ENCODE assay signal across 17 mouse cellular contexts in the genomic region with DNA sequence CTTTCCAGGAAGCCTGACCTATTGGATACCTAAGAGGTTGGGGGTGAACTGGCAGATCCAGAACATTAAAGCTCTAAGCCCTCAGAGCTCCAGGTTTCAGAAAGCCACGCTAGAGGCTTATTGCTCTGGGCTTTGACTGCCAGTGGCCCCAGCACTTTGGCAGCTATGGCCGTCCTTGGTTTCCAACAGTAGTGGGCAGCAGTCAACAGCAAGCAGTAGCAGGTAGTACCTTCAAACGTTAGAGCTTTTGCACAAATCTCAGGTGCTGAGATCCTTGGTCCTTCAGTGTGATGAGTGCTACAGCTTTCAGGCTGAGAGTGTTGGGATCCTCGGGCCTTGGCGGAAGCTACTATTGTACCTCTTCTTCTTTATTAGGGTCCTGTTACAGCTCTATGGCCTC.
A peak's percentile ranks its signal among the peaks of the same experiment; 100 is the strongest.
DNase-seq lines count a peak whose midpoint lies in the region; ATAC-seq and TF ChIP-seq lines count a peak whose summit lies in the region.
"Had no signal": no experiment of that assay in that cellular context is flagged by ENCODE, and none has a peak within 500 bp of the region (broad histone marks: within the 10 kb centered on the region; RNA-seq: fewer than 3 reads in every experiment).

No protein-coding gene starts in this region.

- H3K4me2 ChIP-seq in heart, postnatal 0 days (ENCODE audit: low read depth, low read length): no peak overlapping the region
- no peak overlapping the region for H3K4me2 ChIP-seq in liver, postnatal 0 days (ENCODE audit: low read depth, low read length)
- H3K4me2 ChIP-seq in CH12.LX (ENCODE audit: insufficient read depth, low read depth, poor library complexity, severe bottlenecking): no peak overlapping the region
- H3K4me2 ChIP-seq: embryonic facial prominence, embryonic 15.5 days; forebrain, embryonic 15.5 days; heart, embryonic 11.5 days; heart, embryonic 15.5 days; hindbrain, embryonic 14.5 days had no signal

- dilution Hi-C loops in CH12.LX (cut with MboI; ENCODE audit: extremely low pct_ligation_motif_present, extremely low pct_unique_long_range_greater_than_20kb, low sequenced_read_pairs): no loop called here

- no peak for TF ChIP-seq POLR2A in cerebellum, adult 2 months (IDR thresholded peaks at IDR 0.05; ENCODE audit: borderline replicate concordance, insufficient read depth, low read length)
- TF ChIP-seq POLR2A in CH12.LX (IDR thresholded peaks at IDR 0.05; ENCODE audit: low read depth, low read length): no peak

- H3K4me1 ChIP-seq in cerebellum, adult 2 months (ENCODE audit: control insufficient read depth, insufficient read depth, low read length): peaks cover 23% of the 10 kb centered on the region
- H3K4me1 ChIP-seq in heart, postnatal 0 days (ENCODE audit: control insufficient read depth, insufficient read depth): peaks cover 32% of the 10 kb centered on the region
- H3K4me1 ChIP-seq in liver, postnatal 0 days (ENCODE audit: insufficient read depth): no peaks in the 10 kb centered on the region
- H3K4me1 ChIP-seq in CH12.LX (ENCODE audit: control insufficient read depth in 1 of 2, insufficient read depth in 2 of 2): peaks cover 3 to 25% of the 10 kb centered on the region in 2 experiments; a peak in 3 of 4 replicates

- no peaks in the 10 kb centered on the region for H3K36me3 ChIP-seq in heart, postnatal 0 days (replicated peaks; ENCODE audit: control insufficient read depth, insufficient read depth, low read length)
- no peaks in the 10 kb centered on the region for H3K36me3 ChIP-seq in liver, postnatal 0 days (replicated peaks; ENCODE audit: insufficient read depth, low read length)
- no peaks in the 10 kb centered on the region for H3K36me3 ChIP-seq in CH12.LX (replicated peaks in 1 of 2; ENCODE audit: control insufficient read depth in 1 of 2, insufficient read depth in 1 of 2, low read length in 1 of 2)
- H3K36me3 ChIP-seq: embryonic facial prominence, embryonic 15.5 days; forebrain, embryonic 15.5 days; heart, embryonic 15.5 days had no signal

- TF ChIP-seq CTCF in cerebellum, adult 2 months (IDR thresholded peaks at IDR 0.05; ENCODE audit: borderline replicate concordance, insufficient read depth, low read depth, low read length): 0 out of 2 replicates have a peak, but pooled peaks have one; percentile 1
- TF ChIP-seq CTCF in heart, postnatal 0 days (IDR thresholded peaks at IDR 0.05; ENCODE audit: low read depth): peak; percentile 44
- 0 out of 2 replicates have a peak, but pooled peaks have one; percentile 5 for TF ChIP-seq CTCF in liver, postnatal 0 days (IDR thresholded peaks at IDR 0.05; ENCODE audit: low read depth)
- TF ChIP-seq CTCF in CH12.LX (conservative IDR thresholded peaks at IDR 0.05 in 1 of 2, IDR thresholded peaks at IDR 0.05 in 1 of 2; ENCODE audit: low read depth in 2 of 2, low read length in 2 of 2): peak in 1 of 2 experiments; percentile 27; a peak in 2 of 4 replicates

- H3K9me3 ChIP-seq in heart, postnatal 0 days (replicated peaks; ENCODE audit: control insufficient read depth, low read length): no peaks in the 10 kb centered on the region
- no peaks in the 10 kb centered on the region for H3K9me3 ChIP-seq in liver, postnatal 0 days (ENCODE audit: low read length)
- H3K9me3 ChIP-seq in CH12.LX (replicated peaks; ENCODE audit: low read length): peaks cover 3% of the 10 kb centered on the region
- H3K9me3 ChIP-seq: embryonic facial prominence, embryonic 15.5 days; forebrain, embryonic 15.5 days; heart, embryonic 15.5 days had no signal

- no peak overlapping the region for H3K4me3 ChIP-seq in cerebellum, adult 2 months (replicated peaks; ENCODE audit: insufficient read depth, low read depth, low read length)
- no peak overlapping the region for H3K4me3 ChIP-seq in heart, postnatal 0 days (ENCODE audit: low read depth, low read length)
- H3K4me3 ChIP-seq in liver, postnatal 0 days (ENCODE audit: low read depth, low read length): no peak overlapping the region
- no peak overlapping the region for H3K4me3 ChIP-seq in CH12.LX (replicated peaks in 1 of 3; ENCODE audit: low read depth in 2 of 3, low read length in 2 of 3, poor library complexity in 1 of 3)
- H3K4me3 ChIP-seq: embryonic facial prominence, embryonic 15.5 days; erythroblast, embryonic 14.5 days; forebrain, embryonic 15.5 days; heart, embryonic 15.5 days had no signal

- DNase-seq in cerebellum, adult 2 months: no peak
- no peak for DNase-seq in cerebellum, postnatal 36 days
- DNase-seq in heart, postnatal 0 days (ENCODE audit: low spot score): no peak
- no peak for DNase-seq in heart, postnatal 4 days
- no peak for DNase-seq in liver, postnatal 0 days
- no peak for DNase-seq in liver
- DNase-seq in CH12.LX (ENCODE audit: extremely low read depth): no peak
- DNase-seq: B cell, adult 2 months; cerebellum, adult 11 months; embryo, embryonic 11 days had no signal

- H3K79me2 ChIP-seq in CH12.LX (replicated peaks; ENCODE audit: control insufficient read depth, extremely low read depth, insufficient read depth, poor library complexity, severe bottlenecking): no peaks in the 10 kb centered on the region

- H3K27ac ChIP-seq in cerebellum, adult 2 months (ENCODE audit: insufficient read depth, low read length): no peak overlapping the region
- H3K27ac ChIP-seq in heart, postnatal 0 days (ENCODE audit: low read depth): no peak overlapping the region
- H3K27ac ChIP-seq in liver, postnatal 0 days (ENCODE audit: low read depth): no peak overlapping the region
- H3K27ac ChIP-seq in CH12.LX (ENCODE audit: insufficient read depth, low read depth): no peak overlapping the region
- H3K27ac ChIP-seq: embryonic facial prominence, embryonic 15.5 days; forebrain, embryonic 15.5 days; heart, embryonic 15.5 days; hindbrain, embryonic 14.5 days had no signal

- TF ChIP-seq RAD21 in CH12.LX (IDR thresholded peaks at IDR 0.05; ENCODE audit: low read depth, low read length): peak; percentile 14

- no peak overlapping the region for H3K9ac ChIP-seq in heart, postnatal 0 days (replicated peaks; ENCODE audit: low read depth, low read length)
- no peak overlapping the region for H3K9ac ChIP-seq in liver, postnatal 0 days (replicated peaks)
- H3K9ac ChIP-seq in CH12.LX (ENCODE audit: insufficient read depth, low read depth): no peak overlapping the region
- H3K9ac ChIP-seq: embryonic facial prominence, embryonic 15.5 days; forebrain, embryonic 15.5 days; heart, embryonic 15.5 days; hindbrain, embryonic 14.5 days had no signal

- TF ChIP-seq EP300 in heart, postnatal 0 days (IDR thresholded peaks at IDR 0.05; ENCODE audit: low read depth): no peak
- TF ChIP-seq EP300 in liver, postnatal 0 days (IDR thresholded peaks at IDR 0.05; ENCODE audit: low read depth): no peak
- no peak for TF ChIP-seq EP300 in CH12.LX (IDR thresholded peaks at IDR 0.05; ENCODE audit: low read length)

- ATAC-seq in heart, postnatal 0 days (ENCODE audit: insufficient read depth, low read depth): no peak
- ATAC-seq in liver, postnatal 0 days: no peak
- ATAC-seq: CD4-positive, CD25-positive, alpha-beta regulatory T cell, adult 4 months; forebrain, embryonic 15.5 days had no signal

- WGBS in cerebellum, adult 2 months: 75% methylated on average over 5 of the region's 5 CpGs
- 71% methylated on average over 5 of the region's 5 CpGs for WGBS in heart, postnatal 0 days
- WGBS in liver, postnatal 0 days (ENCODE audit: insufficient replicate concordance): 77% methylated on average over 5 of the region's 5 CpGs

- in situ Hi-C loops in CH12.LX (cut with MboI; ENCODE audit: low pct_ligation_motif_present, low pct_unique_long_range_greater_than_20kb, low sequenced_read_pairs): loop anchor here (5.0 kb wide), 3 partner anchors 59 to 164 kb away; no protein-coding TSS in a partner anchor

- no peaks in the 10 kb centered on the region for H3K27me3 ChIP-seq in cerebellum, adult 2 months (ENCODE audit: control insufficient read depth, insufficient read depth, low read length)
- no peaks in the 10 kb centered on the region for H3K27me3 ChIP-seq in heart, postnatal 0 days (ENCODE audit: control insufficient read depth, insufficient read depth, low read length)
- H3K27me3 ChIP-seq in liver, postnatal 0 days (ENCODE audit: insufficient read depth, low read length): no peaks in the 10 kb centered on the region
- H3K27me3 ChIP-seq in CH12.LX (replicated peaks): peaks cover 17% of the 10 kb centered on the region
- H3K27me3 ChIP-seq: embryonic facial prominence, embryonic 15.5 days; forebrain, embryonic 15.5 days; heart, embryonic 15.5 days had no signal

TF ChIP-seq in CH12.LX, 34 proteins besides CTCF, POLR2A, EP300 and RAD21:
- 0 out of 2 replicates have a peak, but pooled peaks have one; percentile 7 for TF ChIP-seq SMC3 (IDR thresholded peaks at IDR 0.05; ENCODE audit: low read depth, low read length)
- no peak for TF ChIP-seq ZMIZ1 (IDR thresholded peaks at IDR 0.05; ENCODE audit: low read depth, low read length)
- TF ChIP-seq E2F4 (IDR thresholded peaks at IDR 0.05; ENCODE audit: insufficient replicate concordance, low read depth, low read length): no peak
